Mouse (Mus musculus) bone marrow macrophage, adult 2 months (primary cell): ENCODE data around the gene Ahcyl1.

Experiments
- CTCF ChIP-seq: IDR thresholded peaks from 2 replicates; pipeline ENCODE4 v1.5.1; 2012; ENCODE audit warnings: low read depth, mild to moderate bottlenecking, low read length, moderate library complexity
- POLR2A ChIP-seq: IDR thresholded peaks from 2 replicates; pipeline ENCODE4 v1.6.1; 2012; ENCODE audit warnings: mild to moderate bottlenecking, low read depth, low read length, borderline replicate concordance

GRCm38 (mm10) chr3:107646947-107647346 lies 49.4 kb downstream of the Ahcyl1 start:
- TF ChIP-seq POLR2A (no peak), CTCF (no peak)
